Mouse (Mus musculus): Measurements from ENCODE around the gene C2cd2. TPM values are rescaled to one million over a fixed set of nuclear protein-coding genes. Genes with fewer than 3 reads are reported as not detected.

C2cd2 gene
- polyA plus RNA-seq, 1 experiment from 2014 or later = 15.5 TPM

- peak; percentile 77 for TF ChIP-seq CTCF (IDR thresholded peaks at IDR 0.05; ENCODE audit: low read depth)
- no peak overlapping the region for H3K27ac ChIP-seq
- ATAC-seq (replicated peaks; ENCODE audit: low FRiP score, low read depth) = no peak
- WGBS = 88% methylated on average over 1 of the region's 1 CpGs
- H3K36me3 ChIP-seq (ENCODE audit: insufficient read depth, low read length) = 0 out of 2 replicates have a peak, but pooled peaks cover 8% of the 10 kb centered on the region
- H3K27me3 ChIP-seq (ENCODE audit: insufficient read depth, low read length) = no peaks in the 10 kb centered on the region
- H3K4me3 ChIP-seq (replicated peaks; ENCODE audit: low read depth, low read length) = no peak overlapping the region
- no peak overlapping the region for H3K4me2 ChIP-seq (ENCODE audit: low read length)
- H3K9me3 ChIP-seq (replicated peaks; ENCODE audit: low read length) = no peaks in the 10 kb centered on the region
- peak; percentile 15 for DNase-seq (ENCODE audit: low spot score)
- H3K4me1 ChIP-seq (replicated peaks; ENCODE audit: insufficient read depth, low read length) = no peaks in the 10 kb centered on the region
- no peak overlapping the region for H3K9ac ChIP-seq (ENCODE audit: low read depth, low read length)
These were observed 83.3 kb downstream of the C2cd2 start for GRCm38 (mm10) chr16:97879134-97879533.

GRCm38 (mm10) chr16:97877502-97877901, 84.9 kb downstream of the C2cd2 start:
- Histone ChIP-seq H3K36me3 (ENCODE audit: insufficient read depth, low read length) (0 out of 2 replicates have a peak, but pooled peaks cover 8% of the 10 kb centered on the region), H3K4me3 (replicated peaks; ENCODE audit: low read depth, low read length) (no peak overlapping the region), H3K9ac (ENCODE audit: low read depth, low read length) (no peak overlapping the region), H3K4me1 (replicated peaks; ENCODE audit: insufficient read depth, low read length) (no peaks in the 10 kb centered on the region; the same call in 1 of the 2 replicates), H3K27ac (no peak overlapping the region), H3K9me3 (replicated peaks; ENCODE audit: low read length) (no peaks in the 10 kb centered on the region), H3K4me2 (ENCODE audit: low read length) (no peak overlapping the region), H3K27me3 (ENCODE audit: insufficient read depth, low read length) (no peaks in the 10 kb centered on the region)
- no peak for TF ChIP-seq CTCF (IDR thresholded peaks at IDR 0.05; ENCODE audit: low read depth)
- ATAC-seq (replicated peaks; ENCODE audit: low FRiP score, low read depth) (no peak), DNase-seq (ENCODE audit: low spot score) (no peak)
- 91% methylated on average over 3 of the region's 3 CpGs for WGBS

GRCm38 (mm10) chr16:97875101-97875500, 87.3 kb downstream of the C2cd2 start:
- 92% methylated on average over 4 of the region's 4 CpGs for WGBS
- H3K27me3 ChIP-seq (ENCODE audit: insufficient read depth, low read length) = no peaks in the 10 kb centered on the region
- no peak overlapping the region for H3K9ac ChIP-seq (ENCODE audit: low read depth, low read length)
- no peaks in the 10 kb centered on the region for H3K9me3 ChIP-seq (replicated peaks; ENCODE audit: low read length)
- H3K4me3 ChIP-seq (replicated peaks; ENCODE audit: low read depth, low read length) = no peak overlapping the region
- no peak for TF ChIP-seq CTCF (IDR thresholded peaks at IDR 0.05; ENCODE audit: low read depth)
- H3K27ac ChIP-seq = no peak overlapping the region
- no peak for ATAC-seq (replicated peaks; ENCODE audit: low FRiP score, low read depth)
- 0 out of 2 replicates have a peak, but pooled peaks cover 7% of the 10 kb centered on the region for H3K36me3 ChIP-seq (ENCODE audit: insufficient read depth, low read length)
- no peak overlapping the region for H3K4me2 ChIP-seq (ENCODE audit: low read length)
- no peaks in the 10 kb centered on the region; the same call in 1 of the 2 replicates for H3K4me1 ChIP-seq (replicated peaks; ENCODE audit: insufficient read depth, low read length)
- no peak for DNase-seq (ENCODE audit: low spot score)

GRCm38 (mm10) chr16:97874376-97874775, 88.0 kb downstream of the C2cd2 start:
- Histone ChIP-seq H3K27ac (no peak overlapping the region), H3K4me2 (ENCODE audit: low read length) (no peak overlapping the region), H3K4me3 (replicated peaks; ENCODE audit: low read depth, low read length) (no peak overlapping the region), H3K4me1 (replicated peaks; ENCODE audit: insufficient read depth, low read length) (no peaks in the 10 kb centered on the region; the same call in 1 of the 2 replicates), H3K27me3 (ENCODE audit: insufficient read depth, low read length) (no peaks in the 10 kb centered on the region), H3K9me3 (replicated peaks; ENCODE audit: low read length) (no peaks in the 10 kb centered on the region), H3K36me3 (ENCODE audit: insufficient read depth, low read length) (0 out of 2 replicates have a peak, but pooled peaks cover 9% of the 10 kb centered on the region), H3K9ac (ENCODE audit: low read depth, low read length) (no peak overlapping the region)
- no peak for ATAC-seq (replicated peaks; ENCODE audit: low FRiP score, low read depth)
- no peak for TF ChIP-seq CTCF (IDR thresholded peaks at IDR 0.05; ENCODE audit: low read depth)
- DNase-seq (ENCODE audit: low spot score) = no peak
- WGBS = 38% methylated on average over 1 of the region's 1 CpGs

- no peak overlapping the region for H3K9ac ChIP-seq (ENCODE audit: low read depth, low read length)
- ATAC-seq (replicated peaks; ENCODE audit: low FRiP score, low read depth) (peak; percentile 52; the same call in 1 of the 2 replicates), DNase-seq (ENCODE audit: low spot score) (peak; percentile 20)
- WGBS = 60% methylated on average over 5 of the region's 5 CpGs
- no peak overlapping the region for H3K4me3 ChIP-seq (replicated peaks; ENCODE audit: low read depth, low read length)
- no peaks in the 10 kb centered on the region; the same call in 1 of the 2 replicates for H3K4me1 ChIP-seq (replicated peaks; ENCODE audit: insufficient read depth, low read length)
- H3K27me3 ChIP-seq (ENCODE audit: insufficient read depth, low read length) = no peaks in the 10 kb centered on the region
- no peak overlapping the region for H3K4me2 ChIP-seq (ENCODE audit: low read length)
- H3K36me3 ChIP-seq (ENCODE audit: insufficient read depth, low read length) = peaks cover 19% of the 10 kb centered on the region; the same call in 1 of the 2 replicates
- no peaks in the 10 kb centered on the region for H3K9me3 ChIP-seq (replicated peaks; ENCODE audit: low read length)
- no peak for TF ChIP-seq CTCF (IDR thresholded peaks at IDR 0.05; ENCODE audit: low read depth)
- H3K27ac ChIP-seq = no peak overlapping the region
These were observed 89.7 kb downstream of the C2cd2 start for GRCm38 (mm10) chr16:97872657-97873056.

GRCm38 (mm10) chr16:97869193-97870102, 93.0 kb downstream of the C2cd2 start:
- peaks cover 18% of the 10 kb centered on the region; the same call in 1 of the 2 replicates for H3K36me3 ChIP-seq (ENCODE audit: insufficient read depth, low read length)

More at GRCm38 (mm10) chr16:97869193-97870102, 93.0 kb downstream of the C2cd2 start:
- no peaks in the 10 kb centered on the region for H3K9me3 ChIP-seq (replicated peaks; ENCODE audit: low read length)
- no peaks in the 10 kb centered on the region for H3K27me3 ChIP-seq (ENCODE audit: insufficient read depth, low read length)
- no peak for TF ChIP-seq CTCF (IDR thresholded peaks at IDR 0.05; ENCODE audit: low read depth)
- no peak overlapping the region for H3K27ac ChIP-seq
- H3K9ac ChIP-seq (ENCODE audit: low read depth, low read length) = no peak overlapping the region
- H3K4me3 ChIP-seq (replicated peaks; ENCODE audit: low read depth, low read length) = no peak overlapping the region
- no peaks in the 10 kb centered on the region; the same call in 1 of the 2 replicates for H3K4me1 ChIP-seq (replicated peaks; ENCODE audit: insufficient read depth, low read length)
- DNase-seq (ENCODE audit: low spot score) (no peak), ATAC-seq (replicated peaks; ENCODE audit: low FRiP score, low read depth) (no peak)
- no peak overlapping the region for H3K4me2 ChIP-seq (ENCODE audit: low read length)
- 75% methylated on average over 6 of the region's 6 CpGs for WGBS

Data from kidney, postnatal 0 days (tissue).